Mouse (Mus musculus) ovary, adult 2 months (tissue): ENCODE results near the gene Slc44a4. TPM values are rescaled to one million over a fixed set of nuclear protein-coding genes. Genes with fewer than 3 reads are reported as not detected.

Experiments used
- polyA plus RNA-seq: library from polyadenylated mRNA; depleted of rRNA; stranded (reverse); fragments of >200 nt; gene quantifications from 2 replicates; pipeline ENCODE4 v1.2.3, GENCODE M21; 2012; rRNA removed

The Slc44a4 gene
- 10.4 and 10.5 TPM in 2 replicates for polyA plus RNA-seq

GRCm38 (mm10) chr17:34913930-34914665 lies at the start of gene Slc44a4:
Gene Slc44a4, plus strand, starts transcription at chr17:34914466.

GRCm38 (mm10) chr17:34879336-34879879 lies 34.9 kb upstream of the Slc44a4 start, which contains the start of gene Zbtb12:
Gene Zbtb12, plus strand, starts transcription at chr17:34879483.

GRCm38 (mm10) chr17:34881683-34882310 lies 32.5 kb upstream of the Slc44a4 start, which contains the start of gene Gm20547:
Gene Gm20547, minus strand, starts transcription at chr17:34882042.

GRCm38 (mm10) chr17:34898160-34898586 lies 16.1 kb upstream of the Slc44a4 start, which contains the start of the genes C2 and Ehmt2:
Gene C2, minus strand, starts transcription at chr17:34898265.
Gene Ehmt2, plus strand, starts transcription at chr17:34898469.

DNA sequence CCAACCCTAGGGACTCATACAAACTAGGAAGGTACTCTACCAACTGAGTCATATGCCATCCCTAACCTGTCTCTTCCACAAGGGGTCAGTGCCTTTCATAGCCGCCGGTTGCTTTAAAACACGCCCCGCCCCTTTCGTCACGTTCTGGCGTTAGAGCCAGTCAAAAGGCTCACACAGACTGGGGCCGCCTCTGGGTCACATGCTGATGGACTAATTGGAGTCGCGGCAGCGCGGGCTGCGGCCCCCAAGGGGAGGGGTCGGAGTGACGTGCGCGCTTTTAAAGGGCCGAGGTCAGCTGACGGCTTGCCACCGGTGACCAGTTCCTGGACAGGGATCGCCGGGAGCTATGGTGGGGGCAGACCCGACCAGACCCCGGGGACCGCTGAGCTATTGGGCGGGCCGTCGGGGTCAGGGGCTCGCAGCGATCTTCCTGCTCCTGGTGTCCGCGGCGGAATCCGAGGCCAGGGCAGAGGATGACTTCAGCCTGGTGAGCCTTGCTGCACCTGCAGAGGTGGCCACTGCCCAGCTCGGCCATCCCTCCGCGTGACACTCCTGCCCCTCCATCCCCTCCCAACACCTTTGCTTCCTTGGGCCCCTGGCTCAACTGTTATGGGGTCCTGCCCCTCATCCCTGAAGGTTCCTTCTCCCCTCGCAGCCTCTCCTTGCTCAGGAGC lies 16.9 kb downstream of the Slc44a4 start, which contains the start of gene Neu1:
TSS of gene Neu1 (plus strand) at position 193 of the 674 bp plus-strand sequence.

GRCm38 (mm10) chr17:34959130-34959778 lies 45.0 kb downstream of the Slc44a4 start, which contains the start of gene Hspa1b:
Gene Hspa1b, minus strand, starts transcription at chr17:34959238.

DNA sequence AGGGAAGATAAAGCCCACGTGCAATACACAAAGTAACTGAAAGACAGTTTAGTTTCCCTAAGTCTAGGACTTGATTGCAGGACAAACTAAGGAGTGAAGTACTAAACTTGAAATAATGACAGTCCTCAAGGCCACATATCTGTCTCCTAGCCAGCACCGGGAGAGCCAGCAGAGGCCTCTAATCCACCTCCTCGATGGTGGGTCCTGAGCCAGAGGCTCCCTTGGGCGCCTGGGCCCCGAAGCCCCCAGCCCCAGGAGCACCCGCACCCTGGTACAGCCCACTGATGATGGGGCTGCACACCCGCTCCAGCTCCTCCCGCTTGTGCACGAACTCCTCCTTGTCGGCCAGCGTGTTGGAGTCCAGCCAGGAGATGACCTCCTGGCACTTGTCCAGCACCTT lies 55.6 kb downstream of the Slc44a4 start, which contains the start of gene Gm20481:
TSS of gene Gm20481 (plus strand) at position 91 of the 400 bp plus-strand sequence.

DNA sequence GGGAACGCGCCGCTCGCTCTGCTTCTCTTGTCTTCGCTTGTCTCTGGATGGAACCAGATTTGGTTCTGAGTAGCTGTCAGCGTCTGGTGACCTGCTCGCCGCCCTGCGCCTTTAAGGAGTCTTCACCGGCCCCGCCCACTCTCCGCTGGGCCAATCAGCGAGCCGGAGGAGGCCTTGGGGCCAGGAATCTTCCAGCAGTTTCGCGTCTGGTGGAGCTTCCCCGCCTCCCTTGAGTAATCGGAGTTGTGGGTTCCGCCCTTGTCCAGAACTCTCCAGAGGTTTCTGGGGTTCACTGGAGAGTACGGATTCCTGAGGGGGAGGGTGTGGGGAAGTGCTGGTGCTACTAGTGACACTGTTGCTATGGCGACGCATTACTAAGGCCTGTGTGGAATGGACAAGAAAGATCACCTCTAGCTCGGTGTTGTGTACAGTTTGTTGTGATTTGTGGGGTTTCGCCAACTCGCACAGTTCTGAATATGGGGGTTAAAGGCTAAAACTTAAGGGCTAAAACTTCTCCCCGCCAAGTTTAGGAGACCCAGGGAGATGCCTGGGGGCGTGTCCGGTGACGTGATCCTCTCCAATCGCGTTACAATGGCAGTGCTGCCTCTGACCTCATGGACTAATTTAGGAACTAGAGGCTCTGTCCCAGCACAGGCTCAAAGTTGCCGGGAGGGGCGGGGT lies 57.9 kb downstream of the Slc44a4 start, which contains the start of the genes Hspa1a and Hspa1l:
TSS of gene Hspa1a (minus strand) at position 88 of the 681 bp plus-strand sequence.
TSS of gene Hspa1l (plus strand) at position 635 of the 681 bp plus-strand sequence.

Other genes with a start within 250 kb of the Slc44a4 start
- gene Tnxb, start 243.9 kb upstream of the Slc44a4 start, polyA plus RNA-seq = 47.5 and 63.3 TPM in 2 replicates
- gene C4b, start 170.6 kb upstream of the Slc44a4 start, polyA plus RNA-seq = 35.2 and 35.5 TPM in 2 replicates
- gene Cyp21a1, start 109.9 kb upstream of the Slc44a4 start, polyA plus RNA-seq = 1.5 and 2.7 TPM in 2 replicates
- 56.5 and 60.0 TPM in 2 replicates for gene Stk19, start 77.5 kb upstream of the Slc44a4 start, polyA plus RNA-seq
- 45.2 and 55.1 TPM in 2 replicates for gene Dxo, start 77.4 kb upstream of the Slc44a4 start, polyA plus RNA-seq
- gene Skiv2l, start 64.3 kb upstream of the Slc44a4 start, polyA plus RNA-seq = 114 and 120 TPM in 2 replicates
- gene Nelfe, start 64.1 kb upstream of the Slc44a4 start, polyA plus RNA-seq = 24.5 and 28.4 TPM in 2 replicates
- 16.7 and 26.4 TPM in 2 replicates for gene Cfb, start 51.9 kb upstream of the Slc44a4 start, polyA plus RNA-seq
- 31.4 and 37.2 TPM in 2 replicates for gene Zbtb12, start 35.0 kb upstream of the Slc44a4 start, polyA plus RNA-seq
- gene Gm20547, start 32.4 kb upstream of the Slc44a4 start, polyA plus RNA-seq = 0.06 TPM in 1 of 2 replicates, not detected in the other
- gene C2, start 16.2 kb upstream of the Slc44a4 start, polyA plus RNA-seq = 44.6 and 48.4 TPM in 2 replicates
- 397 and 463 TPM in 2 replicates for gene Ehmt2, start 16.0 kb upstream of the Slc44a4 start, polyA plus RNA-seq
- 41.7 and 43.1 TPM in 2 replicates for gene Neu1, start 16.8 kb downstream of the Slc44a4 start, polyA plus RNA-seq
- 132 and 153 TPM in 2 replicates for gene Hspa1b, start 44.8 kb downstream of the Slc44a4 start, polyA plus RNA-seq
- gene Gm20481, start 55.4 kb downstream of the Slc44a4 start, polyA plus RNA-seq = 1.1 TPM in 1 of 2 replicates, not detected in the other
- gene Hspa1a, start 57.7 kb downstream of the Slc44a4 start, polyA plus RNA-seq = 71.2 and 74.4 TPM in 2 replicates
- gene Hspa1l, start 58.2 kb downstream of the Slc44a4 start, polyA plus RNA-seq = 0.28 and 0.47 TPM in 2 replicates
- 107 and 128 TPM in 2 replicates for gene Lsm2, start 67.4 kb downstream of the Slc44a4 start, polyA plus RNA-seq
- 349 and 387 TPM in 2 replicates for gene Vars, start 86.5 kb downstream of the Slc44a4 start, polyA plus RNA-seq
- 1.6 and 1.7 TPM in 2 replicates for gene Vwa7, start 102.1 kb downstream of the Slc44a4 start, polyA plus RNA-seq
- 2.2 and 3.1 TPM in 2 replicates for gene Sapcd1, start 113.5 kb downstream of the Slc44a4 start, polyA plus RNA-seq
- gene Msh5, start 132.3 kb downstream of the Slc44a4 start, polyA plus RNA-seq = 2.8 and 3.2 TPM in 2 replicates
- 134 and 150 TPM in 2 replicates for gene Clic1, start 135.5 kb downstream of the Slc44a4 start, polyA plus RNA-seq
- gene Ddah2, start 144.6 kb downstream of the Slc44a4 start, polyA plus RNA-seq = 113 and 116 TPM in 2 replicates
- not detected in 2 replicates for gene Ly6g6c, start 150.9 kb downstream of the Slc44a4 start, polyA plus RNA-seq
- 0.25 and 0.36 TPM in 2 replicates for gene Mpig6b, start 151.7 kb downstream of the Slc44a4 start, polyA plus RNA-seq
- 13.7 and 17.0 TPM in 2 replicates for gene Ly6g6e, start 162.4 kb downstream of the Slc44a4 start, polyA plus RNA-seq
- 7.4 and 8.5 TPM in 2 replicates for gene Ly6g6d, start 163.6 kb downstream of the Slc44a4 start, polyA plus RNA-seq
- not detected in 2 replicates for gene Ly6g6f, start 171.1 kb downstream of the Slc44a4 start, polyA plus RNA-seq
- gene Abhd16a, start 174.8 kb downstream of the Slc44a4 start, polyA plus RNA-seq = 223 and 260 TPM in 2 replicates
- gene Ly6g5c, start 193.8 kb downstream of the Slc44a4 start, polyA plus RNA-seq = not detected in 2 replicates
- 1.5 and 2.3 TPM in 2 replicates for gene Ly6g5b, start 201.0 kb downstream of the Slc44a4 start, polyA plus RNA-seq
- 17.4 and 20.2 TPM in 2 replicates for gene Gpank1, start 207.0 kb downstream of the Slc44a4 start, polyA plus RNA-seq
- 246 and 449 TPM in 2 replicates for gene Csnk2b, start 207.6 kb downstream of the Slc44a4 start, polyA plus RNA-seq
- 7.9 and 13.4 TPM in 2 replicates for gene D17H6S53E, start 211.9 kb downstream of the Slc44a4 start, polyA plus RNA-seq
- gene Apom, start 217.6 kb downstream of the Slc44a4 start, polyA plus RNA-seq = 0.16 and 0.37 TPM in 2 replicates
- 379 and 401 TPM in 2 replicates for gene Bag6, start 220.7 kb downstream of the Slc44a4 start, polyA plus RNA-seq